Mouse (Mus musculus): ENCODE results near the gene Rhobtb3. TPM values are rescaled to one million over a fixed set of nuclear protein-coding genes. Genes with fewer than 3 reads are reported as not detected.
"Not testable (repeated sequence)": the region's sequence is repeated elsewhere in the genome, so short reads cannot be mapped to it uniquely, and the experiment has no call there.

Gene Rhobtb3
- polyA plus RNA-seq, 1 experiment from 2014 or later = 12.3 TPM

GRCm38 (mm10) chr13:75892876-75893275 lies 50.8 kb downstream of the Rhobtb3 start:
- no peaks in the 10 kb centered on the region for H3K9me3 ChIP-seq (ENCODE audit: control insufficient read depth, low read length)
- peaks cover 8% of the 10 kb centered on the region; the same call in 1 of the 2 replicates for H3K36me3 ChIP-seq (ENCODE audit: control insufficient read depth, insufficient read depth, low read length)
- no peak overlapping the region for H3K9ac ChIP-seq (ENCODE audit: low read depth, low read length)
- H3K4me3 ChIP-seq (ENCODE audit: low read length) = no peak overlapping the region
- WGBS = 75% methylated on average over 6 of the region's 6 CpGs
- no peaks in the 10 kb centered on the region for H3K4me1 ChIP-seq (ENCODE audit: control insufficient read depth, insufficient read depth, low read length)
- no peak for ATAC-seq
- H3K4me2 ChIP-seq (ENCODE audit: low read depth, low read length) = no peak overlapping the region
- no peak overlapping the region for H3K27ac ChIP-seq (ENCODE audit: low read length)
- no peaks in the 10 kb centered on the region for H3K27me3 ChIP-seq (replicated peaks; ENCODE audit: control insufficient read depth, insufficient read depth, low read length)

DNA sequence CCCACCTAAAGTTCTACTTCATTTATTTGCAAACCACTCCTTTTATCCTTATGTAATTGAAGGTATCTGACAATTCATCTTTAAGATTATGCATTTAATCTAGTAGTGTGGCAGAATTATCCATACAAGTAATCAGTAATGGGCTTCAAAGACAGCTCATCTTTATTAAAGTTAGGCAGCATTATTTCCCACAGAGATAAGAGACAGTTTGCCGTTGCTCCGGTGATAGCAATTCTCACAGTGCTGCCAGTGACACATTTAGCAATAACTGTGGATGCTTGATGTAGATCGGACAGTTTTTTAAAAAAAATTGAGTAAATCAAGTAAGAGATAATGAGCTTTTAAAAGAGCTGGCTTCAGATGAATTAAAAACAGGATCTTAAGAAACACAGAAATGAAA lies 51.4 kb downstream of the Rhobtb3 start:
- Histone ChIP-seq H3K9ac (ENCODE audit: low read depth, low read length) (no peak overlapping the region), H3K4me2 (ENCODE audit: low read depth, low read length) (no peak overlapping the region), H3K36me3 (ENCODE audit: control insufficient read depth, insufficient read depth, low read length) (peaks cover 8% of the 10 kb centered on the region; the same call in 1 of the 2 replicates), H3K27ac (ENCODE audit: low read length) (no peak overlapping the region), H3K9me3 (ENCODE audit: control insufficient read depth, low read length) (no peaks in the 10 kb centered on the region), H3K4me3 (ENCODE audit: low read length) (no peak overlapping the region), H3K27me3 (replicated peaks; ENCODE audit: control insufficient read depth, insufficient read depth, low read length) (no peaks in the 10 kb centered on the region), H3K4me1 (ENCODE audit: control insufficient read depth, insufficient read depth, low read length) (no peaks in the 10 kb centered on the region)
- WGBS = 92% methylated on average over 3 of the region's 3 CpGs
- no peak for ATAC-seq

DNA sequence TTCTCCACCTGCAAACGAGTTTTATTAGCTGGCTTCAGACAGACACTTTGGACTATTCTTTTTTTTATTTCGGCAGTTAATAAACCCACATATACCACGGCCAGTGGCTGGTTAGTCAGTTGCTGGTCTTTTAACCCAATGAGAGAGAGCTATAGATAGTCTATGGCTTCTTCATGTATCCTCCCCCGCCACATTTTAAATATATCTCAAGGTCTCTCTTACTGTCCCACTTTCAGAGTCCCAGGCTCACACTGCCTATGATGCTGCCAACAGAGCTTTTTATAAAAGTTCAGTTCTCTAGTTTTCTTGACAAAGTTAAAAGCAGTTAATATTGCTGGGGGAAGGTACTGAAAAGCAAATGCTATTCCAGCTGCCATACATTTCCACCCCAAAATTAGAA lies 51.9 kb downstream of the Rhobtb3 start:
- Histone ChIP-seq H3K27ac (ENCODE audit: low read length) (no peak overlapping the region), H3K4me2 (ENCODE audit: low read depth, low read length) (no peak overlapping the region), H3K36me3 (ENCODE audit: control insufficient read depth, insufficient read depth, low read length) (peaks cover 8% of the 10 kb centered on the region; the same call in 1 of the 2 replicates), H3K4me3 (ENCODE audit: low read length) (no peak overlapping the region), H3K4me1 (ENCODE audit: control insufficient read depth, insufficient read depth, low read length) (no peaks in the 10 kb centered on the region), H3K27me3 (replicated peaks; ENCODE audit: control insufficient read depth, insufficient read depth, low read length) (no peaks in the 10 kb centered on the region), H3K9ac (ENCODE audit: low read depth, low read length) (no peak overlapping the region), H3K9me3 (ENCODE audit: control insufficient read depth, low read length) (no peaks in the 10 kb centered on the region)
- ATAC-seq = no peak
- 91% methylated on average over 4 of the region's 4 CpGs for WGBS

DNA sequence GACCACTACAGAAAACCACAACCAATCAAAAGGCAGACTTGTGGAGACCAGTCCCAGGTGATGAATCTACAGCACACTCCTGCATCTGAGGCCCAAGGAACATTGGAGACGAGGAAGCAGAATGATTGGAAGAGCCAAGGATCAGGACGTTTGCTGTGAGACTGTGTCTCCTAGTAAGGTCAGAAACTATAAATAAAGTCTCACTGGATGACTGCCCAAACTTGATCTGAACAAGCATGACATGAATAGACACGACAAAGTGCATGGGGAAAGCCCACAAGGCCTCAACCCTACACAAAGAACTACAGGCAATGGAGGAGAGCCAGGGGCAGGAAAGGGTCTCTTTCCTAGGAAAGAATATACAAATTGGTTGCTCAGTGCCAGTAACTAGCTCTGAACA lies 59.9 kb downstream of the Rhobtb3 start:
- 74% methylated on average over 3 of the region's 3 CpGs for WGBS
- Histone ChIP-seq H3K4me1 (ENCODE audit: control insufficient read depth, insufficient read depth, low read length) (no peaks in the 10 kb centered on the region), H3K36me3 (ENCODE audit: control insufficient read depth, insufficient read depth, low read length) (peaks cover 4% of the 10 kb centered on the region; the same call in 1 of the 2 replicates), H3K9me3 (ENCODE audit: control insufficient read depth, low read length) (no peaks in the 10 kb centered on the region), H3K4me2 (ENCODE audit: low read depth, low read length) (no peak overlapping the region), H3K9ac (ENCODE audit: low read depth, low read length) (no peak overlapping the region), H3K27me3 (replicated peaks; ENCODE audit: control insufficient read depth, insufficient read depth, low read length) (no peaks in the 10 kb centered on the region), H3K4me3 (ENCODE audit: low read length) (no peak overlapping the region), H3K27ac (ENCODE audit: low read length) (no peak overlapping the region)
- no peak for ATAC-seq

GRCm38 (mm10) chr13:75880501-75880900 lies 63.2 kb downstream of the Rhobtb3 start:
- Histone ChIP-seq H3K9ac (ENCODE audit: low read depth, low read length) (no peak overlapping the region), H3K4me3 (ENCODE audit: low read length) (no peak overlapping the region), H3K9me3 (ENCODE audit: control insufficient read depth, low read length) (no peaks in the 10 kb centered on the region), H3K4me2 (ENCODE audit: low read depth, low read length) (no peak overlapping the region), H3K27ac (ENCODE audit: low read length) (no peak overlapping the region), H3K27me3 (replicated peaks; ENCODE audit: control insufficient read depth, insufficient read depth, low read length) (no peaks in the 10 kb centered on the region), H3K4me1 (ENCODE audit: control insufficient read depth, insufficient read depth, low read length) (no peaks in the 10 kb centered on the region), H3K36me3 (ENCODE audit: control insufficient read depth, insufficient read depth, low read length) (peaks cover 4% of the 10 kb centered on the region; the same call in 1 of the 2 replicates)
- ATAC-seq = no peak
- whole genome bisulfite sequencing = 77% methylated on average over 2 of the region's 2 CpGs

GRCm38 (mm10) chr13:75879756-75880155 lies 64.0 kb downstream of the Rhobtb3 start:
- Histone ChIP-seq H3K4me1 (ENCODE audit: control insufficient read depth, insufficient read depth, low read length) (no peaks in the 10 kb centered on the region), H3K27ac (ENCODE audit: low read length) (no peak overlapping the region), H3K9ac (ENCODE audit: low read depth, low read length) (no peak overlapping the region), H3K9me3 (ENCODE audit: control insufficient read depth, low read length) (no peaks in the 10 kb centered on the region), H3K4me3 (ENCODE audit: low read length) (no peak overlapping the region), H3K36me3 (ENCODE audit: control insufficient read depth, insufficient read depth, low read length) (peaks cover 3% of the 10 kb centered on the region; the same call in 1 of the 2 replicates), H3K4me2 (ENCODE audit: low read depth, low read length) (no peak overlapping the region), H3K27me3 (replicated peaks; ENCODE audit: control insufficient read depth, insufficient read depth, low read length) (no peaks in the 10 kb centered on the region)
- WGBS = 81% methylated on average over 3 of the region's 3 CpGs
- no peak for ATAC-seq

- Histone ChIP-seq H3K36me3 (ENCODE audit: control insufficient read depth, insufficient read depth, low read length) (peaks cover 2% of the 10 kb centered on the region; the same call in 1 of the 2 replicates), H3K4me3 (ENCODE audit: low read length) (no peak overlapping the region)
- ATAC-seq = no peak
These were observed 65.8 kb downstream of the Rhobtb3 start for GRCm38 (mm10) chr13:75877907-75878306.

GRCm38 (mm10) chr13:75876592-75876991 lies 67.1 kb downstream of the Rhobtb3 start:
- Histone ChIP-seq H3K9ac (ENCODE audit: low read depth, low read length) (no peak overlapping the region), H3K4me2 (ENCODE audit: low read depth, low read length) (no peak overlapping the region), H3K27me3 (replicated peaks; ENCODE audit: control insufficient read depth, insufficient read depth, low read length) (no peaks in the 10 kb centered on the region), H3K36me3 (ENCODE audit: control insufficient read depth, insufficient read depth, low read length) (peaks cover 4% of the 10 kb centered on the region), H3K4me1 (ENCODE audit: control insufficient read depth, insufficient read depth, low read length) (no peaks in the 10 kb centered on the region), H3K27ac (ENCODE audit: low read length) (no peak overlapping the region), H3K9me3 (ENCODE audit: control insufficient read depth, low read length) (no peaks in the 10 kb centered on the region), H3K4me3 (ENCODE audit: low read length) (no peak overlapping the region)
- no peak for ATAC-seq
- WGBS = 78% methylated on average over 6 of the region's 6 CpGs

More at GRCm38 (mm10) chr13:75877907-75878306, 65.8 kb downstream of the Rhobtb3 start:
- H3K27me3 ChIP-seq (replicated peaks; ENCODE audit: control insufficient read depth, insufficient read depth, low read length) = no peaks in the 10 kb centered on the region
- H3K9me3 ChIP-seq (ENCODE audit: control insufficient read depth, low read length) = no peaks in the 10 kb centered on the region
- H3K9ac ChIP-seq (ENCODE audit: low read depth, low read length) = no peak overlapping the region
- no peak overlapping the region for H3K4me2 ChIP-seq (ENCODE audit: low read depth, low read length)
- no peaks in the 10 kb centered on the region for H3K4me1 ChIP-seq (ENCODE audit: control insufficient read depth, insufficient read depth, low read length)
- no peak overlapping the region for H3K27ac ChIP-seq (ENCODE audit: low read length)

DNA sequence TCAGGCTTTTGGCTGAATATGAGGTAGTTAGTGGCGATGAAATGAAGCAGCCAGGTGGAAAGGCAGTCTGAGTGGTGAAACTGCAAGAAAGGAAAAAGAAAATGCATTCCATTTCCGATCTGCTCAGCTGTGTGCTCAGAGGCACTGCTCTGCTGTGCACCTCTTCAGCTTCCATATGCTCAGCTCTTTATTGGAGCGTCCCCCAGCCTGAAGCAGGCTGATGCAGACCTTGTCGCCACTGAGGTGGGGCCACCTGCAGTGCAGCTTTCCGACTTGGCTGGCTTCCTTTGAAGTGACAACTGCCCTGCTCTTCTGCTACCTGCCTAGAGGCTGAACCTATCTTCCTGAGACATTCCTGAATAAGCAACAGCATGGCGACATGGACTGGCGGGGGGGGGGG lies 67.5 kb downstream of the Rhobtb3 start:
- WGBS = 71% methylated on average over 6 of the region's 7 CpGs
- not testable (repeated sequence) for H3K9me3 ChIP-seq (ENCODE audit: control insufficient read depth, low read length); H3K4me2 ChIP-seq (ENCODE audit: low read depth, low read length); H3K4me1 ChIP-seq (ENCODE audit: control insufficient read depth, insufficient read depth, low read length); H3K27ac ChIP-seq (ENCODE audit: low read length); H3K4me3 ChIP-seq (ENCODE audit: low read length); H3K27me3 ChIP-seq (replicated peaks; ENCODE audit: control insufficient read depth, insufficient read depth, low read length); ATAC-seq; H3K9ac ChIP-seq (ENCODE audit: low read depth, low read length); H3K36me3 ChIP-seq (ENCODE audit: control insufficient read depth, insufficient read depth, low read length)
